Mouse (Mus musculus): Measurements from ENCODE around the gene Ccdc103.
A peak's percentile ranks its signal among the peaks of the same experiment; 100 is the strongest.

DNA sequence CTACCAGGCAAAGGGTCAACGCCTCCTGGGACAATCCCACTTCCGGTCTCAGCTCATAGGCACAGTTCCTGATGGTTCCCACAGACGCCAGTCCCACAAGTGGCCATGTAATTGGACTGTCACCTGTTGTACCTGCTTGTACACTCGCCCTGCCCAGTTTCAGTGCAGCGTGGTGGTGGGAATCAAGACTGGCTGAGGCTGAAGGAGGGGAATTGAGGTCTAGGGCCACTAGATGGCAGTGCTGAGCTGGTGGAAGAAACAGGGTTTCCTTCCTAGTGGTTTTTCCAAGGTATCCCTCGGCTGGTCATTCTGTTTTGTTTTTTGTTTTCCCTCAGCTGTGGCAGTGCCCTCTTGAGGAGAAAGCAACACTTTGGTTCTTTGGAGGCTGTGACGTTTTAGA lies 19.8 kb downstream of the Ccdc103 start, which contains the start of gene Gfap:
- no peak for TF ChIP-seq POLR2A (IDR thresholded peaks at IDR 0.05; ENCODE audit: borderline replicate concordance, insufficient read depth, low read length)
- TF ChIP-seq CTCF (IDR thresholded peaks at IDR 0.05; ENCODE audit: borderline replicate concordance, insufficient read depth, low read depth, low read length), result peak; percentile 95

Data from cerebellum, adult 2 months (tissue).